Mouse (Mus musculus): ENCODE measurements at regions not wholly inside any gene's neighbourhood (a gene's known extent, or its start where the extent isn't known, plus 50 kb on each side); places are given as distances from the start of the nearest gene placed in this dataset.

- peak; percentile 32 for DNase-seq
Measured at GRCm38 (mm10) chr8:8174286-8174685, 486.8 kb downstream of the Efnb2 start.

GRCm38 (mm10) chr8:8168674-8169073, 492.4 kb downstream of the Efnb2 start:
- DNase-seq, result no peak

GRCm38 (mm10) chr8:8168250-8168649, 492.8 kb downstream of the Efnb2 start:
- DNase-seq, result no peak

GRCm38 (mm10) chr8:8147527-8147926, 513.5 kb downstream of the Efnb2 start:
- DNase-seq, result no peak

- DNase-seq, result no peak
Measured at GRCm38 (mm10) chr8:8142933-8143495, 518.0 kb downstream of the Efnb2 start.

GRCm38 (mm10) chr8:8142461-8142860, 518.6 kb downstream of the Efnb2 start:
- DNase-seq, result peak; percentile 33

GRCm38 (mm10) chr8:8139720-8140119, 521.3 kb downstream of the Efnb2 start:
- DNase-seq, result no peak

- DNase-seq, result peak; percentile 23
Measured at GRCm38 (mm10) chr8:8133001-8133785, 527.8 kb downstream of the Efnb2 start.

- peak; percentile 21 for DNase-seq
Measured at GRCm38 (mm10) chr8:8131961-8132376, 529.1 kb downstream of the Efnb2 start.

- no peak for DNase-seq
Measured at GRCm38 (mm10) chr8:8130806-8131205, 530.2 kb downstream of the Efnb2 start.

- no peak for DNase-seq
Measured at GRCm38 (mm10) chr8:8115595-8116429, 545.2 kb downstream of the Efnb2 start.

- no peak for DNase-seq
Measured at GRCm38 (mm10) chr8:8114604-8115003, 546.4 kb downstream of the Efnb2 start.

- no peak for DNase-seq
Measured at GRCm38 (mm10) chr8:8109785-8110350, 551.2 kb downstream of the Efnb2 start.

GRCm38 (mm10) chr8:8103492-8103891, 557.5 kb downstream of the Efnb2 start:
- no peak for DNase-seq

GRCm38 (mm10) chr8:8102010-8102727, 558.9 kb downstream of the Efnb2 start:
- no peak for DNase-seq

- peak; percentile 27 for DNase-seq
Measured at GRCm38 (mm10) chr8:8092551-8092950, 568.5 kb downstream of the Efnb2 start.

- DNase-seq, result no peak
Measured at GRCm38 (mm10) chr8:8084652-8085051, 576.4 kb downstream of the Efnb2 start.

- no peak for DNase-seq
Measured at GRCm38 (mm10) chr8:8064074-8064473, 597.0 kb downstream of the Efnb2 start.

GRCm38 (mm10) chr8:8054224-8054916, 606.7 kb downstream of the Efnb2 start:
- no peak for DNase-seq

GRCm38 (mm10) chr8:8051186-8051585, 609.9 kb downstream of the Efnb2 start:
- DNase-seq, result no peak

- DNase-seq, result no peak
Measured at GRCm38 (mm10) chr8:8050778-8051177, 610.3 kb downstream of the Efnb2 start.

- DNase-seq, result peak; percentile 55
Measured at GRCm38 (mm10) chr8:8044926-8045325, 616.1 kb downstream of the Efnb2 start.
